Mouse (Mus musculus) lung, adult 2 months (tissue): ENCODE results near the gene Otos.

Source experiments
- CTCF ChIP-seq: fragments of 200-500 bp; IDR thresholded peaks from 2 replicates; pipeline ENCODE4 v1.5.1; 2011; ENCODE audit warnings: mild to moderate bottlenecking, low read length, control low read depth; ENCODE audit not compliant: insufficient read depth
- POLR2A ChIP-seq: fragments of 200-500 bp; IDR thresholded peaks from 2 replicates; pipeline ENCODE4 v1.6.1; 2011; ENCODE audit warnings: low read depth, mild to moderate bottlenecking, control low read depth, low read length, borderline replicate concordance; ENCODE audit errors: extremely low read depth

- no peak for TF ChIP-seq POLR2A
- no peak for TF ChIP-seq CTCF
Measured at GRCm38 (mm10) chr1:92675932-92676675, 27.5 kb upstream of the Otos start.
